25 mouse cellular contexts compared by ENCODE assay signal in the genomic region with DNA sequence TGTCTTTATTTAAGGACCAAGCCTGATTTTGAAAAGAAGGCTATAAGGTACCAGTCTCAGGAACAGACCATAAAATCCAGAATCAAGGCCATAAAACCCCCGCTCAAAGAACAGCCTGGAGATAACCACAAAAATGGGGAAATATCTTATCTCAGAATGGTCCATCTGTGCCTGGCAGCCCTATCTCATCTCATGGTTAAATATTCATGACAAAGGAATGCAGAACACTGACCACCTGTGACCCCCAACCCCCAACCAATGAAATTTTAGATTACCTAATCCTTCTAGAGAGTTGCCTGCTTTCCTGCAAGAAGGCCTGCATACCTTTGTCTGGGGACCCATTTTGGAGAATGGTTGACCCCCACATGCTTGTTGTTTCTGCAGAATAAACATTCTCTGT. TPM values are rescaled to one million over a fixed set of nuclear protein-coding genes. Genes with fewer than 3 reads are reported as not detected.
DNase-seq lines count a peak whose midpoint lies in the region; ATAC-seq and TF ChIP-seq lines count a peak whose summit lies in the region.
"Had no signal": no experiment of that assay in that cellular context is flagged by ENCODE, and none has a peak within 500 bp of the region (broad histone marks: within the 10 kb centered on the region; RNA-seq: fewer than 3 reads in every experiment).

No protein-coding gene starts in this region.

- H3K9me3 ChIP-seq in intestine, embryonic 14.5 days (ENCODE audit: control insufficient read depth, low read length): no peaks in the 10 kb centered on the region
- H3K9me3 ChIP-seq in intestine, postnatal 0 days (ENCODE audit: control insufficient read depth): no peaks in the 10 kb centered on the region
- H3K9me3 ChIP-seq in intestine, embryonic 15.5 days: no peaks in the 10 kb centered on the region
- H3K9me3 ChIP-seq: embryonic facial prominence, embryonic 10.5 days; embryonic facial prominence, embryonic 12.5 days; forebrain, embryonic 13.5 days; forebrain, embryonic 15.5 days had no signal

- no peak overlapping the region for H3K4me2 ChIP-seq in intestine, embryonic 14.5 days (ENCODE audit: low read length)
- no peak overlapping the region for H3K4me2 ChIP-seq in intestine, postnatal 0 days (replicated peaks; ENCODE audit: low read depth)
- no peak overlapping the region for H3K4me2 ChIP-seq in intestine, embryonic 15.5 days (replicated peaks)
- H3K4me2 ChIP-seq: embryonic facial prominence, embryonic 12.5 days; forebrain, embryonic 13.5 days; forebrain, embryonic 15.5 days had no signal

- intact Hi-C loops in heart, postnatal 25 days (cut with DNase I): no loop called here

- TF ChIP-seq CTCF in intestine, postnatal 0 days (IDR thresholded peaks at IDR 0.05; ENCODE audit: low read depth): no peak

- H3K27ac ChIP-seq in intestine, embryonic 14.5 days (ENCODE audit: low read depth): no peak overlapping the region
- H3K27ac ChIP-seq in intestine, postnatal 0 days (ENCODE audit: low read depth, low read length): no peak overlapping the region
- H3K27ac ChIP-seq in intestine, embryonic 15.5 days: no peak overlapping the region
- H3K27ac ChIP-seq: embryonic facial prominence, embryonic 10.5 days; embryonic facial prominence, embryonic 12.5 days; forebrain, embryonic 13.5 days; forebrain, embryonic 15.5 days had no signal

- no peaks in the 10 kb centered on the region for H3K27me3 ChIP-seq in intestine, embryonic 14.5 days (replicated peaks; ENCODE audit: control insufficient read depth, insufficient read depth, low read length)
- H3K27me3 ChIP-seq in intestine, postnatal 0 days (replicated peaks; ENCODE audit: control insufficient read depth, insufficient read depth, low read length): no peaks in the 10 kb centered on the region
- no peaks in the 10 kb centered on the region for H3K27me3 ChIP-seq in intestine, embryonic 15.5 days (replicated peaks)
- H3K27me3 ChIP-seq: embryonic facial prominence, embryonic 12.5 days; forebrain, embryonic 13.5 days; forebrain, embryonic 15.5 days; Patski had no signal

- peak; percentile 73; the same call in 1 of the 2 replicates for ATAC-seq in intestine, embryonic 14.5 days (replicated peaks; ENCODE audit: low FRiP score, low TSS enrichment, low read depth)
- no peak for ATAC-seq in intestine, postnatal 0 days
- peak; percentile 60 for ATAC-seq in intestine, embryonic 15.5 days
- ATAC-seq: activated CD4-positive, CD25-positive, alpha-beta regulatory T cell, adult 4 months; CD4-positive, CD25-positive, alpha-beta regulatory T cell, adult 4 months; forebrain, embryonic 13.5 days; forebrain, embryonic 15.5 days; forebrain, postnatal 0 days; Patski had no signal

- H3K4me3 ChIP-seq in intestine, embryonic 14.5 days (ENCODE audit: low read depth, low read length): no peak overlapping the region
- no peak overlapping the region for H3K4me3 ChIP-seq in intestine, postnatal 0 days (ENCODE audit: low read depth, low read length)
- no peak overlapping the region for H3K4me3 ChIP-seq in intestine, embryonic 15.5 days (replicated peaks)
- H3K4me3 ChIP-seq: embryonic facial prominence, embryonic 10.5 days; embryonic facial prominence, embryonic 12.5 days; forebrain, embryonic 13.5 days; forebrain, embryonic 15.5 days had no signal

- no peak for DNase-seq in intestine, embryonic 14.5 days (ENCODE audit: low spot score)
- peak; percentile 47 for DNase-seq in yolk sac, embryonic 10.5 days (ENCODE audit: low spot score)
- no peak for DNase-seq in heart, postnatal 25 days (ENCODE audit: low spot score)
- no peak for DNase-seq in thymus, postnatal 25 days
- DNase-seq: adrenal gland, adult 8-10 months; adrenal gland, postnatal 14 days; adrenal gland, postnatal 36 days; cerebellum, adult 11-12 months; cerebellum, adult 2 months; cerebellum, adult 9-10 months; cerebellum, postnatal 10 days; cerebellum, postnatal 25 days; forebrain, postnatal 0 days had no signal

- H3K4me1 ChIP-seq in intestine, embryonic 14.5 days (replicated peaks; ENCODE audit: control insufficient read depth, insufficient read depth, low read length): no peaks in the 10 kb centered on the region
- H3K4me1 ChIP-seq in intestine, postnatal 0 days (replicated peaks; ENCODE audit: control insufficient read depth, insufficient read depth, low read length): no peaks in the 10 kb centered on the region
- H3K4me1 ChIP-seq in intestine, embryonic 15.5 days (replicated peaks): 0 out of 2 replicates have a peak, but pooled peaks cover 4% of the 10 kb centered on the region
- H3K4me1 ChIP-seq: forebrain, embryonic 13.5 days had no signal

- H3K36me3 ChIP-seq in intestine, embryonic 14.5 days (ENCODE audit: control insufficient read depth, insufficient read depth, low read length): no peaks in the 10 kb centered on the region
- H3K36me3 ChIP-seq in intestine, postnatal 0 days (ENCODE audit: control insufficient read depth, insufficient read depth): no peaks in the 10 kb centered on the region
- no peaks in the 10 kb centered on the region for H3K36me3 ChIP-seq in intestine, embryonic 15.5 days
- H3K36me3 ChIP-seq: embryonic facial prominence, embryonic 10.5 days; embryonic facial prominence, embryonic 12.5 days; forebrain, embryonic 15.5 days; G1E had no signal

- 74% methylated on average over 1 of the region's 1 CpGs for WGBS in intestine, embryonic 14.5 days
- WGBS in intestine, postnatal 0 days: 29% methylated on average over 1 of the region's 1 CpGs
- 59% methylated on average over 1 of the region's 1 CpGs for WGBS in intestine, embryonic 15.5 days

- no peak overlapping the region for H3K9ac ChIP-seq in intestine, embryonic 14.5 days (ENCODE audit: low read length)
- H3K9ac ChIP-seq in intestine, postnatal 0 days (ENCODE audit: low read depth, low read length): no peak overlapping the region
- no peak overlapping the region for H3K9ac ChIP-seq in intestine, embryonic 15.5 days
- H3K9ac ChIP-seq: embryonic facial prominence, embryonic 12.5 days; forebrain, embryonic 13.5 days; forebrain, embryonic 15.5 days; forebrain, postnatal 0 days had no signal

RNA-seq across cellular contexts. Expression of gene Lrrc38, which starts 17.8 kb away (rescaled TPM):
- polyA plus RNA-seq in intestine, embryonic 14.5 days (2014; fragmentation: Nextera tagmentation; extraction: Ambion mirVana): 0.18 TPM in 1 of 2 replicates, not detected in the other
- polyA plus RNA-seq in intestine, postnatal 0 days (2015; fragmentation: Nextera tagmentation; extraction: Ambion mirVana): not detected in 2 replicates
- 0.06 TPM in 1 of 2 replicates, not detected in the other for polyA plus RNA-seq in intestine, embryonic 15.5 days (2015; fragmentation: Nextera tagmentation; extraction: Ambion mirVana)
- total RNA-seq in heart, postnatal 25 days (2021): under 1 TPM; 0.21 to 0.22 TPM
- total RNA-seq: adrenal gland, postnatal 14 days; CH12.LX; G1E had no signal
- polyA plus RNA-seq: activated CD4-positive, CD25-positive, alpha-beta regulatory T cell, adult 4 months; CD4-positive, CD25-positive, alpha-beta regulatory T cell, adult 4 months; forebrain, embryonic 11.5 days; forebrain, embryonic 13.5 days; G1E; Patski had no signal

RNA-seq across cellular contexts. Expression of gene Pdpn, which starts 32.4 kb away (rescaled TPM):
- polyA plus RNA-seq in intestine, embryonic 14.5 days (2014; fragmentation: Nextera tagmentation; extraction: Ambion mirVana): 36.3 and 37.6 TPM in 2 replicates
- 18.1 and 18.5 TPM in 2 replicates for polyA plus RNA-seq in intestine, postnatal 0 days (2015; fragmentation: Nextera tagmentation; extraction: Ambion mirVana)
- polyA plus RNA-seq in intestine, embryonic 15.5 days (2015; fragmentation: Nextera tagmentation; extraction: Ambion mirVana): 24.8 and 27.5 TPM in 2 replicates
- 1 to 10 TPM; 7.8 to 8.3 TPM for total RNA-seq in heart, postnatal 25 days (2021)
- total RNA-seq: CH12.LX had no signal
- polyA plus RNA-seq: CD4-positive, CD25-positive, alpha-beta regulatory T cell, adult 4 months; G1E had no signal
